Mouse (Mus musculus) mesoderm, embryonic 11.5 days (tissue): ENCODE data around the gene 1700034J05Rik.
A peak's percentile ranks its signal among the peaks of the same experiment; 100 is the strongest.

Experiments
- DNase-seq: peaks from one replicate; pipeline ENCODE4 v3.0.0-alpha.2; 2012; ENCODE audit warnings: low read depth, low spot score

The 1700034J05Rik gene

DNA sequence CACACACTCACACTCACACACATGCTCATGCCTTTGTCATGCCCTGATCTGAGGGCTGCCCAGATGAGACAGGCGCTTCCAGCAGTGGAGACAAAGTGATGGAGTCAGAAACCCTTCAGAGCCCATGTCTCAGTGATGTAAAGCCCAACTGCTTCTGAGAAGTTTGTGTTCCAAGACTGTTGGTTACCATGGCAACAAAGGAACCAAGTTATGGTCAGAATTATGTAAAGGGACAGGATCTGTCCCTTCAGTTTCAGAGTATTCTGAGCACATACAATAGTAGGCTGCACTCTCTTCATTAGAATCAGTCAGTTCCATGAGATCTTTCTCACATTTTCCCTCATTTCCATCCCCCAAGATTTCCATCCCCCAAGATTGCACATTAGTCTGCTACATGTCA lies at the start of gene 1700034J05Rik:
Gene 1700034J05Rik (minus strand): TSS at position 165 of the 400 bp plus-strand sequence.
- no peak for DNase-seq

GRCm38 (mm10) chr6:146999755-147000154 lies 45.5 kb upstream of the 1700034J05Rik start:
- no peak for DNase-seq

GRCm38 (mm10) chr6:146999302-146999701 lies 45.1 kb upstream of the 1700034J05Rik start:
- DNase-seq: no peak

GRCm38 (mm10) chr6:146998710-146999109 lies 44.5 kb upstream of the 1700034J05Rik start:
- no peak for DNase-seq

DNA sequence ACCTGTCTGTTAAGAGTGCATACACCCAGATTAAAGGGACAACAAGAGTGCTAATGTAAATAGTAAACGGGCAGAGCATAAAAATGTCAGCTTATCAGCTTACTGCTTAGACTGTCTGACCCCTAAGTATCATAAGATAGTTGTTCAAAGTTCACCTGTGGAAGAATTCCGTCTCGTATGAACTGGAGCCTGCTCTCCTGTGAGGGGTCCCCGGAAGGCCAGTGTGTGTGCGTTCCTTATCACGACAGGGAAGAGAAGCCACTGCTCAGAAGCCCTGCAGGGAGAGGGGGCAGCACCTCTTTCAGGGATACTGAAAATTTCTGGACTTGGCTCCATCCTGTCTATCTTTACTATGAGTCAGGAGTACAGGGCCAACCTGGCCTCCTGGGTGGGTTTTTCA lies 42.8 kb upstream of the 1700034J05Rik start:
- DNase-seq: no peak

GRCm38 (mm10) chr6:146995878-146996277 lies 41.7 kb upstream of the 1700034J05Rik start:
- no peak for DNase-seq

GRCm38 (mm10) chr6:146995391-146995790 lies 41.2 kb upstream of the 1700034J05Rik start:
- no peak for DNase-seq

GRCm38 (mm10) chr6:146994236-146994635 lies 40.0 kb upstream of the 1700034J05Rik start:
- DNase-seq: peak; percentile 54

DNA sequence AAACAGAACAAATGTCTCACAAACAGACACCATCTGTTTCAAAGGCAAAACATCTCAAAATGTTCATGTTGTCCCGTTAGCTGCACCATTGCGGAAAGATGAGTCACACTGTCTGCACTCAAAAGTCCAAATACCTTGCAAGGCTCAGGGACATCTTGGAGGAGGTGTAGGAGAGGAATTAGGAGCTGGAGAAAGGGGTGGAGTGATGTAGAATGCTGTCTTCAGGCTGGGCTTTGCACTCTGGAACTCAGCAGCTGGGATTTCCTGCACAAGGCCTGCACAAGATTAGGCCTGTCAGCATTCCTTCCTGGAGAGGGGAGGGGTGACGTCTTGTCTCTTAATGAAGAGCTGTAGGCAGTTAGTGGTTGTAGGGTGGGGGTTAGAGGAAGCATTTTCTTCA lies 30.3 kb upstream of the 1700034J05Rik start:
- no peak for DNase-seq

- no peak for DNase-seq
Observed at GRCm38 (mm10) chr6:146981249-146981835, 27.1 kb upstream of the 1700034J05Rik start.

- no peak for DNase-seq
Observed at GRCm38 (mm10) chr6:146979953-146980352, 25.7 kb upstream of the 1700034J05Rik start.

DNA sequence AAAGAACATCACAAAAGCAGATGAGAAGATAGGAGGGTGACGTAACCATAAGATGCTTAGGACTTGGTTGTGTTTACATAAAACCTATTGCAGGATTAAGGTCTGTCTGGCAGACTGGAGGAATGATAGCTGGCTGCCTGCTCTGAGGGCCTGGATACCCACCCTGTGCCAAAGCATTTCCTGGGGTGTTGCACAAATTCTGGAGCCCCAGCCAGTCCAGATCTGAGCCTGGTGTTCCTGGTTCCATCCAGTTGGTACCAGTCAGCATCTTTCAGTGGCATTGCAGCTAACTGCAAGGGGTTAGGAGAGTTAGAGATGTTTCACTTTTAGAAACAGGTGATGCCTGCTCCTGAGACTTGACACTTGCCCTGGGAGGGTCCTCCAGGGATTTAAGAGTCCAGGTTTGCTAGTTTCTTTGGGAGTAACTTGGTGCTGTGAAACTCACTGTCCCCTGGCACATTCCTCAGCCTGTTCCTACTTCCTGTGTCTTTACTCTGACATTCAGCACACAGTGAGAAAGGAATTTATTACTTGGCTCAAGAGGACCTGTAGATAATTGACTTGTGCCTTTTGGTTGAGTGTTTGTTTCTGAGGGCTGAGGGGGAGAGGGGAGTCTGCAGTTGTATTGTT lies 25.0 kb upstream of the 1700034J05Rik start:
- no peak for DNase-seq

- no peak for DNase-seq
Observed at GRCm38 (mm10) chr6:146978691-146979114, 24.5 kb upstream of the 1700034J05Rik start.

DNA sequence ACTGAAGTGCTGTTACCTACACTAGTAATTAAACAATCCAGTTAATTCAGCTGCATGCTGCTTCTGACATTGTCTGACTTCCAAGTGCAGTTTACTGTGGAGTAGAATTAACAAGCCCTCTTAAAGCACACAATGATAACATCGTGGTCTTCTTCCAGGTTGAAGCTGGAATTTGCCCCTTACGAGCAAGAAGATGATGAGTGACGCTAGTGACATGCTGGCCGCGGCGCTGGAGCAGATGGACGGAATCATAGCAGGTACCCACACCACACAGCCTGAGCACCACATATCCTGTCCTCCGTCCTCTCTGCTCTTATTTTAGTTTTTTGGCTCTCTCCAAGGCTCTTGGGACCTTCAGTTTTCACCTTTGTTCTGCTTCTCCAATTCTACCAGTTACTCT lies 22.2 kb upstream of the 1700034J05Rik start:
- no peak for DNase-seq

- DNase-seq: no peak
Observed at GRCm38 (mm10) chr6:146973830-146974229, 19.6 kb upstream of the 1700034J05Rik start.

- no peak for DNase-seq
Observed at GRCm38 (mm10) chr6:146973406-146973805, 19.2 kb upstream of the 1700034J05Rik start.

- no peak for DNase-seq
Observed at GRCm38 (mm10) chr6:146972740-146973139, 18.5 kb upstream of the 1700034J05Rik start.

GRCm38 (mm10) chr6:146972009-146972408 lies 17.8 kb upstream of the 1700034J05Rik start:
- no peak for DNase-seq

DNA sequence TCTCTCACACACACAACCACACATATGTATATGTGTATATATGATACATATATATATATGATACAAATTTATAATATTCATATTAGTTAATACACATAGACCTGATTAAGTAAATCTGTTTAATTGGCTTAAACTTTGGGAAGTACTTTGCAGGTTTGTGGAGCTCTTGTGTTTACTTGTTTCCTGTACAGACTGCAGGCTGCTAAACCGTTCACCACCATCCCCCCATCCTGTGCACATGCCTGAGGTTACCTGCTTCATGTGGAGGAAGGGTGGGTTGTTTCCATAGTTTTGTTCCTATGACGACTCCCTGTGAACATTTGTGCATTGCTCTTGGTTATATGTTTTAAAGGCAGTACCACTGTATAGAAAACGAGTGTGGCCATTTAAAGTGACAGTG lies 17.1 kb upstream of the 1700034J05Rik start:
- no peak for DNase-seq

- DNase-seq: no peak
Observed at GRCm38 (mm10) chr6:146970811-146971210, 16.6 kb upstream of the 1700034J05Rik start.

DNA sequence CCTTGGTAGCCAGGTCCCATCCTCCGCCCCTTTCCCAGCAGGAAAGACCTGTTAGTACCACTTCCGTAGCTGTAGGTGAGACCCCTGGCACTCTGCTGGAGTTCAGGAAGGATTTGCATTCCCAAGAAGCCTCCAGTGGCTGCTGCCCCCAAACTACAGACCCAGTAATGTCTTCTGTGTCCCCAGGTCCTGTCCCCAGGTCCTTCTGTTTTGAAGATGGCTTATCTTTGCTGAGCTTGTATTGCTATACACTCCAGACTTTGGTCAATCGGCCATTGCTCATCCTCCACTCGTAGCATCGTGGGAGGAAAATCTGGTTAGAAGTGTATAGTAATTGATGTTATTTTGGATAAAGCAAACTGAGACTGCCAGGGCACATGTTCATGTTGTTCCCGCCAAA lies 13.6 kb upstream of the 1700034J05Rik start:
- DNase-seq: no peak

DNA sequence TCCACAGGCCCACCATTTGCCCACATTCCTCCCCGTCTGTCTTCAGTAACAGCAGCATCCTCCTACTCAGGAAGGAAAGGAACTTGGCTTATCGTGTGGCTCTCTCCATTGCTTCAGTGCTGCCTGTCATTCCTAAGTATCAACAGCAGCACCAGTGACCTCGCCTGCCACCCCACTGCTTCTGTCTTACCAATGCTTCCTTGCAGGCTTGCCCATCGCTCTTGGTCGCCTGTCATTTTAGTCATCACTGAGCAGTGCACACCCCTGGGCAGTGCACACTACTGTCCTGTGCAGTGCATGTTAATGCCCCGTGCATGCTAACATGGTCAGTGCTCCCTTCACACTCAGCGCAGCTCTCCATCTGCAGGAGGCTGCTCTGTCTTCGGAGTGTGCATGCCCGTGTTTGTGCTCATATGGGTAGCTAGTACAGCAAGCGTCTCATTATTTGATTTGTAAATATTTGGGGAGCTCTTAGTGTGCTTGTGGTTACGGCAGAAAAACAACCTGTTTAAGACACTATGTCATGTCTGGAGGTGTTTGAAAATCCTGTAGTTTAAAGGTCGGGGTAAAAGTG lies 12.3 kb upstream of the 1700034J05Rik start:
- no peak for DNase-seq

DNA sequence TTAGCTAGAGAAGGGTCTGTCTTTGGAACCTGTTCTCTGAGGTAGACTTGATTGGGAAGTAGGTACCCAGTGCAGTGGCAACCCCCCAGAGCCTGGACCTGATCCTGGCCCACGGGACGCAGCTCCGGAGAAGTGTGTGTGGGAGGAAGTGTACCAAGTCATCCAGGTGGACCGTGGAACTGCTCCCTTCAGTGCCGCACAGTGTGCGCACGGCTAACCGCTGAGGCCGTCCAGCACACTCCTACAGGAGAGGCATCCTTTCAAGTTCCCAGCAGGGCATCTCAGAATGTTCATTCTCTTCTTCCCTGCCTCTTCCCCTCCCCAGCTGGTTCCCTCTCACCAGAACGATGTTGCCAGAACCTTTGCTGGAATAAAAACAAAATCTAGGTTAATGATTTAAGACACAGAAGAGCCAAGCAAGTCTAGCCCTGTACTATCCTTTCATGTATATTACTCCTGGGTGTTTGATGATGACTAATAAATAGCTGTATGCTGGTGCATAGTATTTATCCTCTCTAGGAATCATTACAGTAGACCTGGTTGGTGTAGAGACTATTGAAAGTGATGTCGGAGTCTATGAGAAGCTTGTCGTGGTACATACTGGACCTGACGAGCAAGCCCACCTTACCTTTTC lies 11.0 kb upstream of the 1700034J05Rik start:
- DNase-seq: no peak
